Mouse (Mus musculus) liver, adult 2 months (tissue): ENCODE measurements at regions not wholly inside any gene's neighbourhood (a gene's known extent, or its start where the extent isn't known, plus 50 kb on each side); places are given as distances from the start of the nearest gene placed in this dataset.

Source experiments
- DNase-seq: peaks from one replicate; pipeline ENCODE4 v3.0.0-alpha.2; 2011; ENCODE audit warnings: low read depth, low spot score; ENCODE audit errors: extremely low read depth
- H3K27ac ChIP-seq: fragments of 200-500 bp; replicated peaks from 2 replicates; pipeline ENCODE4 v1.5.1; 2012; ENCODE audit warnings: low read depth, mild to moderate bottlenecking, control low read depth, inconsistent platforms, low read length; ENCODE audit not compliant: insufficient read depth
- H3K27me3 ChIP-seq: fragments of 200-500 bp; 2 replicates; pipeline ENCODE4 v1.6.1; 2012; ENCODE audit warnings: mild to moderate bottlenecking, moderate library complexity, low read length, inconsistent platforms; ENCODE audit not compliant: control insufficient read depth, insufficient read depth
- H3K36me3 ChIP-seq: fragments of 200-500 bp; 2 replicates; pipeline ENCODE4 v1.6.1; 2012; ENCODE audit warnings: low read length, inconsistent platforms; ENCODE audit not compliant: control insufficient read depth, insufficient read depth
- H3K4me1 ChIP-seq: fragments of 200-500 bp; 2 replicates; pipeline ENCODE4 v1.6.1; 2011; ENCODE audit warnings: low read length; ENCODE audit not compliant: control insufficient read depth, insufficient read depth
- H3K4me3 ChIP-seq: fragments of 200-500 bp; 2 replicates; pipeline ENCODE4 v1.5.1; 2011; ENCODE audit warnings: low read depth, mild to moderate bottlenecking, control low read depth, low read length, moderate library complexity; ENCODE audit not compliant: insufficient read depth
- H3K79me2 ChIP-seq: fragments of 200-500 bp; 2 replicates; pipeline ENCODE4 v1.6.1; 2012; ENCODE audit warnings: inconsistent platforms, mild to moderate bottlenecking, low read length, moderate library complexity; ENCODE audit not compliant: control insufficient read depth, insufficient read depth
- H3K9ac ChIP-seq: fragments of 200-500 bp; 2 replicates; pipeline ENCODE4 v1.6.1; 2012; ENCODE audit warnings: low read depth, mild to moderate bottlenecking, control low read depth, inconsistent platforms, low read length
- CTCF ChIP-seq: fragments of 200-500 bp; IDR thresholded peaks from 2 replicates; pipeline ENCODE4 v1.5.1; 2011; ENCODE audit warnings: low read depth, low read length, control low read depth
- POLR2A ChIP-seq: fragments of 200-500 bp; IDR thresholded peaks from 2 replicates; pipeline ENCODE4 v1.6.1; 2011; ENCODE audit warnings: low read length, control low read depth; ENCODE audit not compliant: insufficient read depth; ENCODE audit errors: extremely low read depth
- WGBS: fragments of 180-500 bp; shearing (Covaris S2); methylation state at CpG from one replicate; pipeline ENCODE4 v1.1.7; 2018; 5-methylcytosine and 5-hydroxymethylcytosine counted together

DNA sequence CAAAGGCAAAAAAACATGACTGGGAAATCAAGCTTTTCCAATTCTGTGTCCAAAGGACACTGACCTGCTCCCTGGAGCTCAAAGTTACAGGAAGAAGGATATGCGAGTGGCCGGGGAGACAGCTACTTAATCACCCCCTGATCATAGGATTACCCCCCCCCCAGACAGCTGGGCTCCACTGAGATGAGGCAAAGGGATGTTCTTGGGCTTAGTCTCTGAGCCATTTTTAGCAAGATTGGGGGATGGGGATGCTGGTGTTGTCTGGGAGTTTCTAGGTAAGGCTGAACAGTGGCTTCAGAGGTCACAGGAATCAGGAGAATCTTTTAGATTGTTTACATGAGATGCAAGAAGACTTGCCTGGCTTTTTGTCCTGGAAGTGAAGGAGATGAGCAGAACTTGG is 597.6 kb downstream of the Tbc1d22a start:
- H3K36me3 ChIP-seq: no peaks in the 10 kb centered on the region
- H3K9ac ChIP-seq: no peak overlapping the region
- WGBS: 49% methylated on average over 2 of the region's 2 CpGs
- H3K27ac ChIP-seq: no peak overlapping the region
- no peak overlapping the region for H3K4me3 ChIP-seq
- TF ChIP-seq POLR2A: no peak
- TF ChIP-seq CTCF: no peak
- H3K79me2 ChIP-seq: no peaks in the 10 kb centered on the region
- H3K27me3 ChIP-seq: no peaks in the 10 kb centered on the region
- H3K4me1 ChIP-seq: no peaks in the 10 kb centered on the region
- no peak for DNase-seq

DNA sequence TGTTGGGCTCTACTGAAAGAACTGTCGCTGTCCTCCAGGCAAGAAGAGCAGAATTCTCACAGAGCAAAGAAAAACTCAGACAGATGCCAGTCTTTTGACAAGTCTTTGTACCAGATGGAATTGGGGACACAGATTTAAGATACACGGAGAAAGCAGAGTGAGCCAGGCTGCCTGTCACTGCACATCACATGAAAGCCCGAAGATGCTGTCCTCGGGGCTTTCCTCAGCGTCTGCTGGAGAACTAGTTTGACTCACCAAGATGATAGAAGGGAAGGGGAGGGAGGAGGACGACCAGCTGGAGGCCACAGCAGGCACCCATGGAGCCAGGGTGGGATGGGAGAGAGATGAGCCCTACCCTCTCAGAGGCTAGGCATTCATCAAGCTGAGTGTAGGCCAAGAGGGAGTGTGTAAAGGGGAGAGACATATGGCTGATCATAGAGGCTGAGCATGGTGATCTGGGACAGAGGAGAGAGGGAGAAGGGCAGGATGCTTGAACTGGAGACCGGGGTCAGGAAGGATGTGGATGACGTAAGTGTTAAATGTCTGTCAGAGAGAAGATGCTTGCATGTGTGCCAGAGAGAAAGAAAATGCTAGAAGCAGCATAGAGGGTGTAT is 600.7 kb downstream of the Tbc1d22a start:
- 66% methylated on average over 8 of the region's 8 CpGs for WGBS
- no peak for TF ChIP-seq POLR2A
- TF ChIP-seq CTCF: no peak
- H3K27me3 ChIP-seq: no peaks in the 10 kb centered on the region; the same call in 1 of the 2 replicates
- H3K4me1 ChIP-seq: no peaks in the 10 kb centered on the region
- H3K4me3 ChIP-seq: no peak overlapping the region
- H3K79me2 ChIP-seq: no peaks in the 10 kb centered on the region
- H3K27ac ChIP-seq: no peak overlapping the region
- DNase-seq: no peak
- H3K36me3 ChIP-seq: no peaks in the 10 kb centered on the region
- no peak overlapping the region for H3K9ac ChIP-seq

DNA sequence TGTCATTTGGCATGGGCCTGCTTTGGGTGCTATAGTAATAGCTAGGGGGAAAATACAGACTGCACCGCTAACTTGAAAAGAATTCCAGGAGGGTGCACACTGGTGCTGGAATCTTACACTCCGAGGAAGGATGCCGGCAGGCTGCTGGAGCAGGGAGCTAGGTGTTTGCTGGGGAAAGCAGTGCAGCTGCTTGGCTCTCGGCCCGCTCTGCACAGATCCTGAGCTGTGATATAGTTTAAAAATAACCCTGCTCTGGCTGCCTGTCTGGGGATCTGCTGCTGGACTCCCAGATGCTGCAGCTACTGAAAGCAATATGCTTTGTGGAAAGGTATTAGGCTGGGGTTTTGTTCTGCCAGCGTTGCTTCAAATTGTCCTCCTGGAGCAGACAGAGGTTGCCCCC is 621.7 kb downstream of the Tbc1d22a start:
- H3K27ac ChIP-seq: no peak overlapping the region
- no peak for TF ChIP-seq CTCF
- TF ChIP-seq POLR2A: no peak
- no peaks in the 10 kb centered on the region for H3K4me1 ChIP-seq
- peaks cover 2% of the 10 kb centered on the region; the same call in 1 of the 2 replicates for H3K27me3 ChIP-seq
- DNase-seq: no peak
- H3K4me3 ChIP-seq: no peak overlapping the region
- WGBS: 67% methylated on average over 6 of the region's 6 CpGs
- H3K9ac ChIP-seq: no peak overlapping the region
- H3K79me2 ChIP-seq: no peaks in the 10 kb centered on the region
- no peaks in the 10 kb centered on the region for H3K36me3 ChIP-seq

DNA sequence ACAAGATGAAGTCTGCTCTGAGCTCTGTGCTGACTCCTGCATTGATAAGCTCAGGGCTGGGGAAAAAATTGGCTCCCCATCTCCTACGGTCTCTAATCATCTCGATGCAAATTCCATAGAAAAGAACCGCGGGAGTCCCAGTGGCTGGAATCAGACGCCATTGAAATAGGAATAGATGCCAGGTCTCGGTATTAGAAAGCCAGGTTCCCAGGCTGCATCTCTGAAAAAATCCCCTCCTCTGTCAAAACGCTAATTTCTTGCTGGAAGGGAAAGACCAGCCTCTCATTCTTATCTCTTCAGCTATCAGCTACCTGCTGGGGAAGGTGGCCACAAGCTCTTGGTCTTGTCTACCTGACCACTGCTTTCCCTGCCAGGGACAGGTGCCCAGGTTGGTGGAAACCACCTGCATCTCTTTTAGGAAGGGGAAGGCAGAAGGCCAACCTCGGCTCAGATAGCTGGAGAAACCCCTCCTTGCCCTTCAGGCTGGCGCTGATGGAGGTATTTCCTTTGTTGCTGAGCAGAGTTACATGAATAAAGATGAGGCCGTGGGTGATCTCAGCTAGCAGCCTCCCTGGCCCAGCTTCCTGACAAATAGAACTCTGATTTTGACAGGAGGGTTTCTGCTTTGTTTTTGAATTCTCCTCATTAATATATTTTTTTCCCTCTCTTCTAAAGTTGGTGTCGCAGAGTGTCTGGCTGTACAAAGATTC is 638.1 kb downstream of the Tbc1d22a start:
- Histone ChIP-seq H3K27me3 (no peaks in the 10 kb centered on the region), H3K4me1 (no peaks in the 10 kb centered on the region), H3K79me2 (no peaks in the 10 kb centered on the region), H3K4me3 (no peak overlapping the region), H3K27ac (no peak overlapping the region), H3K9ac (no peak overlapping the region), H3K36me3 (no peaks in the 10 kb centered on the region)
- no peak for DNase-seq
- TF ChIP-seq CTCF (no peak), POLR2A (no peak)
- WGBS: 49% methylated on average over 11 of the region's 11 CpGs

DNA sequence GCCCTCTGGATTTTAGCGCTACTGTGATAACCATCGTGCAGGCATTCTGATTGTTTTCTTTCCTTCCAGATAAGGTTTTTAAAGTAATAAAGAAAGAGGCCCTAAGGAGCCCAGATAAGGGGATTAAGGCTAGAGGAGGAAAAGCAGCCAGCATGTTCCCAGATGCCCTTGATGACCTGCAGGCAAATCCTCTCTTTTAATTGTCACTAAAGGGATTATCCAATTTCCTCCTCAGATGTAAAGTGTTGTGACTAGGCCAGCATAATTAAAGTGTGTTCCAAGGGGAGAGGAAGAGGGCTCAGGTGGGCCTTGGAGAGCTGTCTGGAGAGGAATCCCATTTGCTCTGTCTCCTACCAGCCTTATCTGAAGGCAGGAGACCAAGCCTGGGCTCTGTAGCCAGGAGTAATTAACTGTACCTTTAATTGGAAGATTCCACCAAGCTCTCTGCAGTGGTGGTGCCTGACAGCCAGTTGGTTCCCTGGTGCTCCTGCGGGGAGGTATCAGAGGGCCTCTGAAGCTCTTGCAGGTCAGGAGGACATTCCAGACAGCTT is 644.2 kb downstream of the Tbc1d22a start:
- Histone ChIP-seq H3K4me1 (no peaks in the 10 kb centered on the region), H3K27ac (no peak overlapping the region), H3K79me2 (no peaks in the 10 kb centered on the region), H3K27me3 (no peaks in the 10 kb centered on the region), H3K9ac (no peak overlapping the region), H3K4me3 (no peak overlapping the region), H3K36me3 (no peaks in the 10 kb centered on the region)
- 6% methylated on average over 3 of the region's 3 CpGs for WGBS
- TF ChIP-seq CTCF (no peak), POLR2A (no peak)
- DNase-seq: no peak
